Mouse (Mus musculus) urinary bladder, adult 2 months (tissue): ENCODE results near the gene Hs3st5. TPM values are rescaled to one million over a fixed set of nuclear protein-coding genes. Genes with fewer than 3 reads are reported as not detected.
"Not testable (repeated sequence)": the region's sequence is repeated elsewhere in the genome, so short reads cannot be mapped to it uniquely, and the experiment has no call there.

ENCODE experiments used
- DNase-seq: peaks from one replicate; pipeline ENCODE4 v3.0.0; 2022; ENCODE audit warnings: low spot score
- polyA plus RNA-seq: library from polyadenylated mRNA; depleted of rRNA; stranded (reverse); fragments of >200 nt; gene quantifications from 2 replicates; pipeline ENCODE4 v1.2.3, GENCODE M21; 2012; rRNA removed

The Hs3st5 gene
- polyA plus RNA-seq = 0.08 and 0.13 TPM in 2 replicates

- DNase-seq = no peak
Observed at GRCm38 (mm10) chr10:36506727-36507555, at the start of gene Hs3st5. TSS of gene Hs3st5 (plus strand) at chr10:36506814.

- DNase-seq = no peak
Observed at GRCm38 (mm10) chr10:36468664-36469063, 38.0 kb upstream of the Hs3st5 start.

- no peak for DNase-seq
Observed at GRCm38 (mm10) chr10:36471135-36471534, 35.5 kb upstream of the Hs3st5 start.

GRCm38 (mm10) chr10:36474834-36475233, 31.8 kb upstream of the Hs3st5 start:
- no peak for DNase-seq

GRCm38 (mm10) chr10:36477543-36477942, 29.1 kb upstream of the Hs3st5 start:
- no peak for DNase-seq

GRCm38 (mm10) chr10:36483362-36483761, 23.3 kb upstream of the Hs3st5 start:
- DNase-seq = no peak

- no peak for DNase-seq
Observed at GRCm38 (mm10) chr10:36484011-36484410, 22.6 kb upstream of the Hs3st5 start.

- no peak for DNase-seq
Observed at GRCm38 (mm10) chr10:36484728-36485300, 21.8 kb upstream of the Hs3st5 start.

GRCm38 (mm10) chr10:36493566-36493965, 13.0 kb upstream of the Hs3st5 start:
- DNase-seq = no peak

GRCm38 (mm10) chr10:36499713-36500112, 6.9 kb upstream of the Hs3st5 start:
- DNase-seq = no peak

- DNase-seq = no peak
Observed at GRCm38 (mm10) chr10:36506033-36506726, 434 bp upstream of the Hs3st5 start.

- DNase-seq = no peak
Observed at GRCm38 (mm10) chr10:36507556-36507870, 899 bp downstream of the Hs3st5 start.

GRCm38 (mm10) chr10:36507991-36508546, 1.5 kb downstream of the Hs3st5 start:
- DNase-seq = no peak

- DNase-seq = no peak
Observed at GRCm38 (mm10) chr10:36509477-36509876, 2.9 kb downstream of the Hs3st5 start.

- no peak for DNase-seq
Observed at GRCm38 (mm10) chr10:36523881-36524280, 17.3 kb downstream of the Hs3st5 start.

GRCm38 (mm10) chr10:36533633-36534335, 27.2 kb downstream of the Hs3st5 start:
- no peak for DNase-seq

GRCm38 (mm10) chr10:36546622-36547021, 40.0 kb downstream of the Hs3st5 start:
- DNase-seq = no peak

- not testable (repeated sequence) for DNase-seq
Observed at GRCm38 (mm10) chr10:36547713-36548112, 41.1 kb downstream of the Hs3st5 start.

GRCm38 (mm10) chr10:36554057-36554456, 47.4 kb downstream of the Hs3st5 start:
- no peak for DNase-seq

- DNase-seq = no peak
Observed at GRCm38 (mm10) chr10:36554941-36555888, 48.6 kb downstream of the Hs3st5 start.

GRCm38 (mm10) chr10:36556128-36556527, 49.5 kb downstream of the Hs3st5 start:
- DNase-seq = no peak
